Mouse (Mus musculus) regulatory T cell (primary cell): ENCODE data around the gene Cphx3.
"Not testable (repeated sequence)": the region's sequence is repeated elsewhere in the genome, so short reads cannot be mapped to it uniquely, and the experiment has no call there.

Experiments
- in situ Hi-C: fragments of 300-600 bp; cut with MboI, MseI; formaldehyde crosslinking; loops from one replicate; pipeline ENCODE4 v1.15.1; 2025; ENCODE audit warnings: high pct_unique_total_duplicates

The Cphx3 gene

GRCm38 (mm10) chr14:26175028-26175427 is 92.9 kb downstream of the Cphx3 start:
- in situ Hi-C loops: not testable (repeated sequence)

- in situ Hi-C loops: not testable (repeated sequence)
These were observed 99.6 kb downstream of the Cphx3 start for GRCm38 (mm10) chr14:26181660-26182059.

GRCm38 (mm10) chr14:26182380-26182779 is 100.3 kb downstream of the Cphx3 start, which contains the start of gene Plac9b:
Gene Plac9b, minus strand, starts transcription at chr14:26182480.
- in situ Hi-C loops: not testable (repeated sequence)

- in situ Hi-C loops: not testable (repeated sequence)
These were observed 104.5 kb downstream of the Cphx3 start for GRCm38 (mm10) chr14:26186638-26187037.

- in situ Hi-C loops: not testable (repeated sequence)
These were observed 106.3 kb downstream of the Cphx3 start for GRCm38 (mm10) chr14:26188361-26188760.

- in situ Hi-C loops: not testable (repeated sequence)
These were observed 115.8 kb downstream of the Cphx3 start for GRCm38 (mm10) chr14:26197851-26198250.

- in situ Hi-C loops: not testable (repeated sequence)
These were observed 124.3 kb downstream of the Cphx3 start for GRCm38 (mm10) chr14:26206197-26206925.

GRCm38 (mm10) chr14:26206926-26207247 is 124.8 kb downstream of the Cphx3 start, which contains the start of gene Tmem254b:
Gene Tmem254b, minus strand, starts transcription at chr14:26207041.
- in situ Hi-C loops: not testable (repeated sequence)

- in situ Hi-C loops: not testable (repeated sequence)
These were observed 134.3 kb downstream of the Cphx3 start for GRCm38 (mm10) chr14:26216233-26217000.

- in situ Hi-C loops: not testable (repeated sequence)
These were observed 155.1 kb downstream of the Cphx3 start for GRCm38 (mm10) chr14:26237183-26237582.

GRCm38 (mm10) chr14:26257756-26258617 is 175.9 kb downstream of the Cphx3 start, which contains the start of gene Duxbl3:
Gene Duxbl3, plus strand, starts transcription at chr14:26257962.
- in situ Hi-C loops: not testable (repeated sequence)

GRCm38 (mm10) chr14:26258729-26259128 is 176.6 kb downstream of the Cphx3 start:
- in situ Hi-C loops: not testable (repeated sequence)
